Mouse (Mus musculus): Measurements from ENCODE around the gene Hoxa9.

Gene Hoxa9

GRCm38 (mm10) chr6:52203371-52204049 lies 27.4 kb downstream of the Hoxa9 start:
- no peak for DNase-seq (ENCODE audit: low spot score)

GRCm38 (mm10) chr6:52203121-52203370 lies 27.8 kb downstream of the Hoxa9 start:
- DNase-seq (ENCODE audit: low spot score), result no peak

- DNase-seq (ENCODE audit: low spot score), result no peak
Measured at GRCm38 (mm10) chr6:52202362-52203120, 28.3 kb downstream of the Hoxa9 start.

- no peak for DNase-seq (ENCODE audit: low spot score)
Measured at GRCm38 (mm10) chr6:52201269-52201668, 29.6 kb downstream of the Hoxa9 start.

GRCm38 (mm10) chr6:52200751-52201250 lies 30.1 kb downstream of the Hoxa9 start:
- no peak for DNase-seq (ENCODE audit: low spot score)

GRCm38 (mm10) chr6:52200073-52200750 lies 30.7 kb downstream of the Hoxa9 start:
- no peak for DNase-seq (ENCODE audit: low spot score)

GRCm38 (mm10) chr6:52197271-52197670 lies 33.6 kb downstream of the Hoxa9 start:
- DNase-seq (ENCODE audit: low spot score), result peak; percentile 79

- no peak for DNase-seq (ENCODE audit: low spot score)
Measured at GRCm38 (mm10) chr6:52196811-52197210, 34.1 kb downstream of the Hoxa9 start.

- DNase-seq (ENCODE audit: low spot score), result no peak
Measured at GRCm38 (mm10) chr6:52194690-52195089, 36.2 kb downstream of the Hoxa9 start.

- peak; percentile 84 for DNase-seq (ENCODE audit: low spot score)
Measured at GRCm38 (mm10) chr6:52191860-52192550, 38.9 kb downstream of the Hoxa9 start.

- DNase-seq (ENCODE audit: low spot score), result no peak
Measured at GRCm38 (mm10) chr6:52190906-52191810, 39.7 kb downstream of the Hoxa9 start, which contains the start of gene Hoxa4. TSS of gene Hoxa4 (minus strand) at chr6:52191753.

- DNase-seq (ENCODE audit: low spot score), result no peak
Measured at GRCm38 (mm10) chr6:52190410-52190809, 40.5 kb downstream of the Hoxa9 start.

- DNase-seq (ENCODE audit: low spot score), result no peak
Measured at GRCm38 (mm10) chr6:52189909-52190308, 41.0 kb downstream of the Hoxa9 start.

- no peak for DNase-seq (ENCODE audit: low spot score)
Measured at GRCm38 (mm10) chr6:52189172-52189591, 41.7 kb downstream of the Hoxa9 start.

- DNase-seq (ENCODE audit: low spot score), result no peak
Measured at GRCm38 (mm10) chr6:52186500-52186899, 44.4 kb downstream of the Hoxa9 start.

GRCm38 (mm10) chr6:52185834-52186233 lies 45.1 kb downstream of the Hoxa9 start:
- DNase-seq (ENCODE audit: low spot score), result no peak

- DNase-seq (ENCODE audit: low spot score), result no peak
Measured at GRCm38 (mm10) chr6:52185222-52185621, 45.7 kb downstream of the Hoxa9 start.

- DNase-seq (ENCODE audit: low spot score), result no peak
Measured at GRCm38 (mm10) chr6:52184668-52185067, 46.2 kb downstream of the Hoxa9 start.

- no peak for DNase-seq (ENCODE audit: low spot score)
Measured at GRCm38 (mm10) chr6:52183311-52184080, 47.4 kb downstream of the Hoxa9 start.

- DNase-seq (ENCODE audit: low spot score), result no peak
Measured at GRCm38 (mm10) chr6:52182793-52183192, 48.1 kb downstream of the Hoxa9 start.
